Mouse (Mus musculus) urinary bladder, postnatal 0 days (tissue): ENCODE data around the gene Tia1. TPM values are rescaled to one million over a fixed set of nuclear protein-coding genes. Genes with fewer than 3 reads are reported as not detected.

Experiments
- polyA plus RNA-seq: library from polyadenylated mRNA; unstranded; fragments of >200 nt; fragmentation: Nextera tagmentation; extraction: Ambion mirVana; gene quantifications from 2 replicates; pipeline ENCODE4 v1.2.1, GENCODE M21; 2015

The Tia1 gene
- 45.0 and 45.1 TPM in 2 replicates for polyA plus RNA-seq

GRCm38 (mm10) chr6:86404100-86404861, at the start of gene Tia1:
Gene Tia1 (plus strand): TSS chr6:86404219.

GRCm38 (mm10) chr6:86365371-86366124, 38.5 kb upstream of the Tia1 start, which contains the start of gene Fam136a:
Gene Fam136a (plus strand): TSS chr6:86365646.

DNA sequence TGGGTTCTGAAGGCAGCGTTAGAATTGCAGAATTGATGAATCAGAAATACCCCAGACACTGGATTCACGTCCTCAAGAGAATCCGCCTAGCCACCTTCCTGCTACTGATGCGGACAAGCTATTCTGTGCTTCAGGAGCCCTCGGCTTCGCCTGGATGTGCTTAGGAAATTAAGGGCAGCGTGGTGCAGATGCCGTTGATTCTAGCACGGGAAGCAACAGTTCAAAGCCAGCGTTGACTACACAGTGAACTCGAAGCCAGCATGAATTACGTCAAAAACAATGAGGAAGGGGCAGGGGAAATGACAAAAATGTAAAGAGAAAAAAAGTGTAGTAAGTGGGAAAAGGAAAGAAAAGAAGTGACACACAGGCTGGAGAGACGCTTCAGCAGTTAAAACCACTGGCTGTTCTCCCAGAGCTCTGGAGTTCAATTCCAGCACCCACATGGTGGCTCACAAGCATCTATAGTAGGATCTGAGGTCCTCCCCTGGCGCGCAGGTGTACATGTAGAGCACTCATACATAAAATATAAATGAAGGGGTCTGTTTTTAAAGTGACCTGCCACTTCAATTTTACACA, 33.2 kb upstream of the Tia1 start, which contains the start of gene Snrpg:
Gene Snrpg, plus strand, starts transcription at position 541 of the 576 bp plus-strand sequence.

DNA sequence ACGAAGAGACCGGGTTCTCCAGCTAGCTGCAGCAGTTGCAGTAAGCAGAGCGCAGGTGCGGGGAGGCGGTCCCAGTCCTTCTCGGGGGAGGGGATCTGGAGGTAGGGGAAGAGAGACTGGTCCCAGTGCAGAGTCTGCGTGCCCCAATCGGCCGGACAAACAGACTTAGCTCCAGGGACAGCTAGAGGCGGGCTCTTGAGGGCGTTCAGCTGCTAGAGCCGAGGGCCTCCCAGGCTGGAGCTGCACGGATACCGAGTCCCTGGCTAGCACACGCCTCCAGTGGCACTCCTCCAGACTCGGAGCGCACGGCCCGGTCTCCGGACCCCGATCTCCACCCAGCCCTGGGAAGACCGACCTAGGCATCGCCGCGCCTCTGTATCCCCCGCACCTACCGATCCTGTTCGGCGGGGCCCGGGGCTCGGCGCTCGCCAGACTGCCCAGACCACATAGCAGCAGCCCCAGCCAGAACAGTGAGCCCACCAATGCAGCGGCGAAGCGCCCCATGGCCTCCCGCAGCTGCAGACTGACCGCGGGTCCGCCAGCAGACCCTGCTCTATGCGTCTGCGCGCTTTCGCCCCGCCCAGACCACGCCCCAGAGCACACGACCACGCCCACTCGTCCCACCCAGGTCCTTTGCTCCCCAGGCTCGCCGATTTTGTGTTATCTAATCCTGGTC, 7.3 kb upstream of the Tia1 start, which contains the start of gene Pcyox1:
Gene Pcyox1, minus strand, starts transcription at position 574 of the 676 bp plus-strand sequence.

DNA sequence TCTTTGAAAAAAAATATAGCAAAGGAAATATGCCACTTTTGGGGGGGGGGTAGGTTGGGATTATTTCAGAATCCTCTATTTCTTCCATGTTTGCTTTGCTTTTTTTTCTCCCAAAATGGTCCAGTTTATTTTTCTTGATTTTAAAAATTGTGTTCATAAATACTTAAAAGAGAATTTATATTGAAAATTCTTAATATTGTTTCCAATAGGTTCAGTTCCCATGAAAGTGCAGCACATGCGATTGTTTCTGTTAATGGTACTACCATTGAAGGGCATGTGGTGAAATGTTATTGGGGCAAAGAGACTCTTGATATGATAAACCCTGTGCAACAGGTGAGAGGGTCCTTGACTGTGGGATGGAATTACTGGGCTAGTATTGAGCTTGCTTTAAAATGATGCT, 22.3 kb downstream of the Tia1 start, which contains the start of gene Gm44790:
Gene Gm44790, plus strand, starts transcription at position 301 of the 400 bp plus-strand sequence.

DNA sequence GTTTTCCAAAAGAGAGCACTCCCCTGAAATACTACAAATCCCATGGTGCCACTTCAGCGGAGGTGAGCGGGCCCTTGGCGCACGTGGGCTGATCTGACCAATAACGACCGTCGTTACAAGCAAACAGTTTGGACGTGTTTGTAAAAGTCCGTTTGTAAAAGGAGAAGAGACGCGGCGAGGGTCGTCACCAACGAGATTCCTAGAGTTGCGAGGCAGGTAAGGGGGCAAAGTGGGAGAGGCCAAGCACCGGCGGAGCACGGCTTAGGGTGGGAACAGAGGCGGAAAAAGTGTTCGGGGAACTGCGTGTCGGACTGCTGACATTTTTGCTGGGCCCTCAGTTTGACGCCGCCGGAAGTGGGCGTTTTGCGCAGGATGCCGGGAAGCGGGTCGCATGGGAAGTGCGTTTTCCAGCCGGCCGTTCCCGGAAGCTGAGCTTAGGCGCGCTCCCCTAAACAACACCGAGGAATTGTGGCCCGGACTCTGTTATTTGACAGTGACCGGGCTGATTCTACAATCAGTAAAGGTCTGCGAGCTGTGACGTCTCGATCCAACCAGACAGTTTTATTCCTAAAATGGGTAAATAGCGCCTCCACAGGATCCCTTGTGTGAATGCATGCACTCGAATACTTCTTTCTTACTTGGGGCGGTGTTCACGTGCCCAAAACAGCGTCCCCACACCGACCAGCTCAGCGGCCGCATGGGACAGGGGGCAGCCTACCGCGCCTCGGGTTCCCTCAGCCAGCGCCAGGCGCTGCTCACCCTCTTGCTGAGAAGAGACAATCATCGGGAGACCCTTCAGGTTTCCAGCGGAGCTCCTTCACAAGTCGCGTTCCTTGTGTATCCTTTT, 34.5 kb downstream of the Tia1 start, which contains the start of gene C87436:
Gene C87436, plus strand, starts transcription at position 103 of the 847 bp plus-strand sequence.

Other genes starting within 250 kb of the Tia1 start
- gene Tgfa, start 209.0 kb upstream of the Tia1 start, polyA plus RNA-seq: 5.9 and 6.6 TPM in 2 replicates
- 58.2 and 65.7 TPM in 2 replicates for gene Fam136a, start 38.6 kb upstream of the Tia1 start, polyA plus RNA-seq
- 212 and 224 TPM in 2 replicates for gene Snrpg, start 32.9 kb upstream of the Tia1 start, polyA plus RNA-seq
- 58.9 and 60.2 TPM in 2 replicates for gene Pcyox1, start 7.1 kb upstream of the Tia1 start, polyA plus RNA-seq
- 0.40 TPM in 1 of 2 replicates, not detected in the other for gene Gm44790, start 22.4 kb downstream of the Tia1 start, polyA plus RNA-seq
- 19.8 and 20.8 TPM in 2 replicates for gene C87436, start 34.2 kb downstream of the Tia1 start, polyA plus RNA-seq
- gene Pcbp1, start 122.1 kb downstream of the Tia1 start, polyA plus RNA-seq: 309 and 363 TPM in 2 replicates
- gene Asprv1, start 223.9 kb downstream of the Tia1 start, polyA plus RNA-seq: 0.73 and 1.9 TPM in 2 replicates